Mouse (Mus musculus): ENCODE results near the gene Pvr.
"Not testable (repeated sequence)": the region's sequence is repeated elsewhere in the genome, so short reads cannot be mapped to it uniquely, and the experiment has no call there.

Pvr gene

GRCm38 (mm10) chr7:19935171-19935751 lies 14.3 kb upstream of the Pvr start:
- DNase-seq (ENCODE audit: low read depth, low spot score) = no peak

GRCm38 (mm10) chr7:19932877-19933809 lies 12.2 kb upstream of the Pvr start:
- DNase-seq (ENCODE audit: low read depth, low spot score) = no peak

GRCm38 (mm10) chr7:19932133-19932876 lies 11.3 kb upstream of the Pvr start:
- DNase-seq (ENCODE audit: low read depth, low spot score) = no peak

GRCm38 (mm10) chr7:19930481-19930880 lies 9.5 kb upstream of the Pvr start:
- DNase-seq (ENCODE audit: low read depth, low spot score) = not testable (repeated sequence)

- DNase-seq (ENCODE audit: low read depth, low spot score) = no peak
Observed at GRCm38 (mm10) chr7:19928486-19928885, 7.5 kb upstream of the Pvr start.

GRCm38 (mm10) chr7:19926849-19927480 lies 6.0 kb upstream of the Pvr start:
- no peak for DNase-seq (ENCODE audit: low read depth, low spot score)

- no peak for DNase-seq (ENCODE audit: low read depth, low spot score)
Observed at GRCm38 (mm10) chr7:19925376-19925775, 4.4 kb upstream of the Pvr start.

- no peak for DNase-seq (ENCODE audit: low read depth, low spot score)
Observed at GRCm38 (mm10) chr7:19923797-19924196, 2.8 kb upstream of the Pvr start.

GRCm38 (mm10) chr7:19923354-19923753 lies 2.4 kb upstream of the Pvr start:
- DNase-seq (ENCODE audit: low read depth, low spot score) = no peak

GRCm38 (mm10) chr7:19920166-19920505 lies 824 bp downstream of the Pvr start:
- DNase-seq (ENCODE audit: low read depth, low spot score) = no peak

- DNase-seq (ENCODE audit: low read depth, low spot score) = no peak
Observed at GRCm38 (mm10) chr7:19914558-19914957, 6.4 kb downstream of the Pvr start.

GRCm38 (mm10) chr7:19911695-19912524 lies 9.1 kb downstream of the Pvr start:
- DNase-seq (ENCODE audit: low read depth, low spot score) = no peak

GRCm38 (mm10) chr7:19911292-19911658 lies 9.7 kb downstream of the Pvr start:
- DNase-seq (ENCODE audit: low read depth, low spot score) = no peak

- DNase-seq (ENCODE audit: low read depth, low spot score) = peak; percentile 42
Observed at GRCm38 (mm10) chr7:19910421-19911291, 10.3 kb downstream of the Pvr start.

GRCm38 (mm10) chr7:19889881-19890280 lies 31.1 kb downstream of the Pvr start:
- no peak for DNase-seq (ENCODE audit: low read depth, low spot score)

- no peak for DNase-seq (ENCODE audit: low read depth, low spot score)
Observed at GRCm38 (mm10) chr7:19887849-19888248, 33.1 kb downstream of the Pvr start, which contains the start of gene Ceacam19. Gene Ceacam19 (minus strand): TSS chr7:19887965.

GRCm38 (mm10) chr7:19880754-19881153 lies 40.2 kb downstream of the Pvr start:
- no peak for DNase-seq (ENCODE audit: low read depth, low spot score)

- DNase-seq (ENCODE audit: low read depth, low spot score) = no peak
Observed at GRCm38 (mm10) chr7:19876781-19877425, 44.1 kb downstream of the Pvr start.

GRCm38 (mm10) chr7:19875948-19876682 lies 44.8 kb downstream of the Pvr start:
- peak; percentile 18 for DNase-seq (ENCODE audit: low read depth, low spot score)

All from retina, adult 2 months (tissue).